Mouse (Mus musculus): Measurements from ENCODE around the gene Tfeb. TPM values are rescaled to one million over a fixed set of nuclear protein-coding genes. Genes with fewer than 3 reads are reported as not detected.

The Tfeb gene
- total RNA-seq, 4 experiments from 2014 or later: 12.3 to 17.8 (median 15.1) TPM

GRCm38 (mm10) chr17:47751811-47752210, 15.0 kb downstream of the Tfeb start:
- no peak for DNase-seq (ENCODE audit: low spot score in 2 of 2)

GRCm38 (mm10) chr17:47753130-47753775, 16.4 kb downstream of the Tfeb start:
- no peak for DNase-seq (ENCODE audit: low spot score in 2 of 2)

- no peak for DNase-seq (ENCODE audit: low spot score in 2 of 2)
These were observed 17.4 kb downstream of the Tfeb start for GRCm38 (mm10) chr17:47754246-47754645.

GRCm38 (mm10) chr17:47756366-47756765, 19.5 kb downstream of the Tfeb start:
- no peak for DNase-seq (ENCODE audit: low spot score in 2 of 2)

GRCm38 (mm10) chr17:47757056-47757610, 20.3 kb downstream of the Tfeb start:
- DNase-seq (ENCODE audit: low spot score in 2 of 2): no peak

GRCm38 (mm10) chr17:47759702-47760410, 23.0 kb downstream of the Tfeb start:
- peak in 1 of 2 experiments; percentile 37 for DNase-seq (ENCODE audit: low spot score in 2 of 2)

GRCm38 (mm10) chr17:47762028-47762427, 25.2 kb downstream of the Tfeb start:
- DNase-seq (ENCODE audit: low spot score in 2 of 2): no peak

GRCm38 (mm10) chr17:47762518-47763340, 25.9 kb downstream of the Tfeb start:
- DNase-seq (ENCODE audit: low spot score in 2 of 2): peak; percentile 58 to 88

- DNase-seq (ENCODE audit: low spot score in 2 of 2): no peak
These were observed 29.2 kb downstream of the Tfeb start for GRCm38 (mm10) chr17:47765986-47766385.

GRCm38 (mm10) chr17:47766407-47767043, 29.7 kb downstream of the Tfeb start:
- DNase-seq (ENCODE audit: low spot score in 2 of 2): no peak

- no peak for DNase-seq (ENCODE audit: low spot score in 2 of 2)
These were observed 30.2 kb downstream of the Tfeb start for GRCm38 (mm10) chr17:47767081-47767455.

GRCm38 (mm10) chr17:47767456-47768141, 30.8 kb downstream of the Tfeb start:
- no peak for DNase-seq (ENCODE audit: low spot score in 2 of 2)

GRCm38 (mm10) chr17:47768707-47769276, 32.0 kb downstream of the Tfeb start:
- DNase-seq (ENCODE audit: low spot score in 2 of 2): no peak

GRCm38 (mm10) chr17:47769389-47770299, 32.8 kb downstream of the Tfeb start:
- no peak for DNase-seq (ENCODE audit: low spot score in 2 of 2)

GRCm38 (mm10) chr17:47773604-47774003, 36.8 kb downstream of the Tfeb start:
- DNase-seq (ENCODE audit: low spot score in 2 of 2): no peak

GRCm38 (mm10) chr17:47777141-47777540, 40.3 kb downstream of the Tfeb start:
- DNase-seq (ENCODE audit: low spot score in 2 of 2): no peak

- no peak for DNase-seq (ENCODE audit: low spot score in 2 of 2)
These were observed 43.6 kb downstream of the Tfeb start for GRCm38 (mm10) chr17:47780470-47780869.

- no peak for DNase-seq (ENCODE audit: low spot score in 2 of 2)
These were observed 45.7 kb downstream of the Tfeb start for GRCm38 (mm10) chr17:47782486-47782885.
